Mouse (Mus musculus) forebrain, postnatal 0 days (tissue): ENCODE data around the gene Tcf7l1. TPM values are rescaled to one million over a fixed set of nuclear protein-coding genes. Genes with fewer than 3 reads are reported as not detected.

Experiments used
- ATAC-seq: fragments of 200-750 bp; cut with Nextera tagmentation; 2 replicates; pipeline ENCODE4 v1.8.0; 2017; ENCODE audit warnings: mild to moderate bottlenecking, moderate library complexity
- DNase-seq: peaks from one replicate; pipeline ENCODE4 v3.0.0-alpha.2; 2015
- H3K27ac ChIP-seq: fragments of 300-500 bp; sonication (generic); 2 replicates; pipeline ENCODE4 v1.5.1; 2014; ENCODE audit warnings: low read depth, mild to moderate bottlenecking, antibody characterized with exemption, low read length, moderate library complexity, mixed read lengths
- H3K27me3 ChIP-seq: fragments of 300-500 bp; sonication (generic); 2 replicates; pipeline ENCODE4 v1.6.1; 2014; ENCODE audit warnings: mild to moderate bottlenecking, low read length, mixed read lengths; ENCODE audit not compliant: insufficient read depth
- H3K36me3 ChIP-seq: fragments of 300-500 bp; sonication (generic); 2 replicates; pipeline ENCODE4 v1.6.1; 2014; ENCODE audit warnings: mild to moderate bottlenecking, moderate library complexity; ENCODE audit not compliant: insufficient read depth
- H3K4me1 ChIP-seq: fragments of 300-500 bp; sonication (generic); 2 replicates; pipeline ENCODE4 v1.6.1; 2014; ENCODE audit warnings: antibody characterized with exemption; ENCODE audit not compliant: insufficient read depth
- H3K4me2 ChIP-seq: fragments of 300-500 bp; sonication (generic); 2 replicates; pipeline ENCODE4 v1.6.1; 2014; ENCODE audit warnings: low read depth, mild to moderate bottlenecking, moderate library complexity
- H3K4me3 ChIP-seq: fragments of 300-500 bp; sonication (generic); 2 replicates; pipeline ENCODE4 v1.5.1; 2014; ENCODE audit warnings: low read depth, low read length, mixed read lengths
- H3K9ac ChIP-seq: fragments of 300-500 bp; sonication (generic); 2 replicates; pipeline ENCODE4 v1.6.1; 2014; ENCODE audit warnings: mild to moderate bottlenecking
- H3K9me3 ChIP-seq: fragments of 300-500 bp; sonication (generic); 2 replicates; pipeline ENCODE4 v1.6.1; 2016; ENCODE audit warnings: low read length
- CTCF ChIP-seq: sonication (generic); IDR thresholded peaks from 2 replicates; pipeline ENCODE4 v1.5.1; 2016; ENCODE audit warnings: antibody characterized with exemption, control low read depth, low read depth
- WGBS: fragments of 180-500 bp; shearing (Covaris S2); extraction: QIAGEN DNeasy Blood & Tissue Kit; methylation state at CpG from one replicate; pipeline ENCODE4 v1.1.7; 2014; 5-methylcytosine and 5-hydroxymethylcytosine counted together
- polyA plus RNA-seq: library from polyadenylated mRNA; unstranded; fragments of >200 nt; fragmentation: Nextera tagmentation; extraction: Ambion mirVana; gene quantifications from 2 replicates; pipeline ENCODE4 v1.2.1, GENCODE M21; 2015
- total RNA-seq: library from RNA; depleted of rRNA; stranded (reverse); fragments of >200 nt; gene quantifications from 2 replicates; pipeline ENCODE4 v1.2.3, GENCODE M21; 2014

The Tcf7l1 gene
- total and polyA plus RNA-seq, 2 experiments from 2014 or later: 1.1 to 4.5 TPM

- 32% methylated on average over 25 of the region's 25 CpGs for WGBS
- Histone ChIP-seq H3K27me3 (no peaks in the 10 kb centered on the region), H3K9ac (peak overlapping the region; percentile 87), H3K4me2 (peak overlapping the region; percentile 78), H3K36me3 (peaks cover 11% of the 10 kb centered on the region), H3K9me3 (no peaks in the 10 kb centered on the region), H3K4me1 (peaks cover 24% of the 10 kb centered on the region), H3K4me3 (peak overlapping the region; percentile 74), H3K27ac (peak overlapping the region; percentile 98)
- no peak; the same call in 1 of the 2 replicates for ATAC-seq
- no peak for TF ChIP-seq CTCF
- DNase-seq: no peak
These were observed 173.3 kb downstream of the Tcf7l1 start for GRCm38 (mm10) chr6:72615561-72616375.

DNA sequence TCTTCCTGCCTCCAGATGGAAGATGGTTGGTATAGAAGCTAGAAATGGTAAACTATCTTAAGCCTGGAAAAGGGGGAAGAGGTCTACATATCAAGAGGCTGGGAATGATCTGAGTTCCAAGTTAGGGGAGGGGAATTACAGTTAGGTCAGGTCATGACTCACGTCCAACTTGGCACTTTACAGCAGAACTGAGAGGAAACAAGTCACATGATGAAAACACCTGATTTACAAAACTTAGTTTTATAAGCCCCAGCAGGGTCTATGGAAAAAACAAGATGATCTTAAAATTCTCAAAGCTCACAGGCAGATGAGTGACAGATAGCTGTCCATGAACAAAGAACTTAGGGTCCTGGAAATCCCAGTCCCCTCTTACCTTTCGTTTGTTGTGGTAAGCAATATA lies 173.9 kb downstream of the Tcf7l1 start:
- H3K4me1 ChIP-seq: peaks cover 24% of the 10 kb centered on the region
- DNase-seq (no peak), ATAC-seq (no peak)
- no peak overlapping the region for H3K27ac ChIP-seq
- peaks cover 17% of the 10 kb centered on the region for H3K36me3 ChIP-seq
- WGBS: 82% methylated on average over 2 of the region's 2 CpGs
- no peak for TF ChIP-seq CTCF
- H3K4me2 ChIP-seq: peak overlapping the region; percentile 78
- H3K9me3 ChIP-seq: no peaks in the 10 kb centered on the region
- no peak overlapping the region for H3K4me3 ChIP-seq
- no peaks in the 10 kb centered on the region for H3K27me3 ChIP-seq
- no peak overlapping the region for H3K9ac ChIP-seq

DNA sequence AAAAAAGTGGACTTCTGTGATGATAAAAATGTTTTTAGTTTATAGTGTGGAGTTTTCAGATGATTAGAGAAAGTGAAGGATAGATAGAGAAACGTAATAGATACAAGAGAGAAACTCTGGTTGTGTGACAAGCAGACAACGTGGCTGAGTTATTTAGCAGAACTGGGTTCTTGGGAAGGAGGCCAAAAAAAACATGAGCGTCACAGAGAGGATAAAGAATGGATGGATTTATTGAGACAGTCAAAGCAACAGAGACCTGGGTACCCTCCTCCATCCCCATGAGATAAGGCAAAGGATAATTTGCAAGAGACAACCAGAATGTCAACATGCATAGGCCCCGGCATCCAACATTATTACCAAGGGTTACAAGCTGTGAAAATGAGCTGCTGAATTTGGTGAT lies 178.8 kb downstream of the Tcf7l1 start:
- Histone ChIP-seq H3K4me1 (peaks cover 8% of the 10 kb centered on the region), H3K27ac (no peak overlapping the region), H3K9me3 (no peaks in the 10 kb centered on the region), H3K4me2 (no peak overlapping the region), H3K36me3 (peaks cover 54% of the 10 kb centered on the region), H3K4me3 (no peak overlapping the region), H3K9ac (no peak overlapping the region), H3K27me3 (no peaks in the 10 kb centered on the region)
- TF ChIP-seq CTCF: no peak
- ATAC-seq (no peak), DNase-seq (no peak)
- 81% methylated on average over 4 of the region's 4 CpGs for WGBS

DNA sequence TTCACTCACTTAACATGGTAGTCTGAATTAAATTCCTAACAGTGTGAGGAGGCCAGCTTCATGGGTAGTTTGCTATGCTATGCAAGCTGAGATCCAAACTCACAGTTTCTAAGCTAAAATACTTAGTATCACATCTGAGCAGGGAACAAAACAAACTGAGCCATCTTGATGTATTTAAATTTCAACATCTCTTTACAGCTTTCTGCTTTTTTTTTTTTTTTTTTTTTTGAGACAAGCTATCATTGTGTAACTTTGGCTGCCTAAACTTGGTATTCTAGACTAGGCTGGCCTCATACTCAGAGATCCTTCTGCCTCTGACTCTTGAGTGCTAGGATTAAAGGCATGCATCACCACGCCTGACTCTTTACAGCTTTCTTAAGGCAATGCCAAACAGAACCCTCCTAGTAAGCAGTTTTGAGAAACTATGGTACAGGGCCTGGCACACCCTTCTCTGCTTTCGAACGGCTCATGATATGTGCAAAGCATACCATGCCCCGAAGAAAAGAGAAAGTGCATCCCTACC lies 180.3 kb downstream of the Tcf7l1 start:
- H3K27ac ChIP-seq: no peak overlapping the region
- WGBS: 91% methylated on average over 4 of the region's 4 CpGs
- ATAC-seq: no peak
- H3K9ac ChIP-seq: no peak overlapping the region
- TF ChIP-seq CTCF: no peak
- H3K4me1 ChIP-seq: no peaks in the 10 kb centered on the region
- peaks cover 54% of the 10 kb centered on the region for H3K36me3 ChIP-seq
- H3K9me3 ChIP-seq: no peaks in the 10 kb centered on the region
- H3K27me3 ChIP-seq: no peaks in the 10 kb centered on the region
- no peak for DNase-seq
- no peak overlapping the region for H3K4me2 ChIP-seq
- H3K4me3 ChIP-seq: no peak overlapping the region

DNA sequence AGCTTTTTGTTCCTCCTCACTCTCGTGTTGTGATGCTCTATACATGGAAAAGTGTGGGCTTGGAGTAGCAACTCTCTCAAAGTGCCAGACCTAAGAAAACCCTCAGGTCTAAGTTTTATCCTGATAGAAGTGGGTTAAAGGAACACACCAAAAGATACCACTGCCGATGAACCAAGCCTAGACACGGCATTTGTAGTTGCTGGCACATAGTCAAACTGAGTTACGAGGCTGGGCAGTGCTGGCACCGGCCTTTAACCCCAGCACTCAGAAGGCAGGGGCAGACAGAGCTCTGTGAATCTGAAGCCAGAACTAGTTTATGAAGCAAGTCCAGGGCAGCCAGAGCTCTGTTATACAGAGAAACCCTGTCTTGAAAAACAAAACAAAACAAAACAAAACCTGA lies 181.4 kb downstream of the Tcf7l1 start:
- 87% methylated on average over 5 of the region's 5 CpGs for WGBS
- no peak overlapping the region for H3K9ac ChIP-seq
- TF ChIP-seq CTCF: no peak
- H3K4me3 ChIP-seq: no peak overlapping the region
- H3K27ac ChIP-seq: no peak overlapping the region
- H3K36me3 ChIP-seq: peaks cover 54% of the 10 kb centered on the region
- H3K4me1 ChIP-seq: no peaks in the 10 kb centered on the region
- H3K4me2 ChIP-seq: no peak overlapping the region
- no peaks in the 10 kb centered on the region for H3K27me3 ChIP-seq
- no peak for ATAC-seq
- H3K9me3 ChIP-seq: no peaks in the 10 kb centered on the region
- no peak for DNase-seq

GRCm38 (mm10) chr6:72607060-72607459 lies 182.0 kb downstream of the Tcf7l1 start:
- H3K36me3 ChIP-seq: peaks cover 54% of the 10 kb centered on the region
- WGBS: 83% methylated on average over 4 of the region's 4 CpGs

DNA sequence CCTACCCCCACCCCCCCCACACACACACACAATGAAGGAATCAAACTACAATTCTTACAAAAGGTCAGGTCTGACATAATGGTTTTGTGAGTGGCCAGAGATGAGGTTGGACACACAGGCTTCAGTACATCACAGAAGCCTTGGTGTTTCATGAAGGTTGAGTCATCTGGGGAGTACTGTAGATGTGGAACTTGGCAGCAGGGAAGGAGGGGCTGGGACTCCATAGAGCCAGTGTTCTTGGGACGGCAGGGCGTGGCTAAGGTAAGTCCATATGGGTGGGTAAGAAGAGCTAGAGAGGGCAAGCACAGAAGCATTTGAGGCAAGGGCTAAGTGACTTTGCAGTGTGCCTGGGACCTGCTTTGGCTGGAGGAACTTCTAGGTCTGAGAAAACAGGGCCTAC lies 185.0 kb downstream of the Tcf7l1 start:
- H3K4me3 ChIP-seq: no peak overlapping the region
- WGBS: 89% methylated on average over 2 of the region's 2 CpGs
- H3K9ac ChIP-seq: no peak overlapping the region
- no peak for DNase-seq
- no peak overlapping the region for H3K27ac ChIP-seq
- no peaks in the 10 kb centered on the region for H3K4me1 ChIP-seq
- no peaks in the 10 kb centered on the region for H3K27me3 ChIP-seq
- H3K9me3 ChIP-seq: no peaks in the 10 kb centered on the region
- no peak overlapping the region for H3K4me2 ChIP-seq
- H3K36me3 ChIP-seq: peaks cover 28% of the 10 kb centered on the region
- no peak for ATAC-seq
- TF ChIP-seq CTCF: no peak

More at GRCm38 (mm10) chr6:72607060-72607459, 182.0 kb downstream of the Tcf7l1 start:
- no peaks in the 10 kb centered on the region for H3K27me3 ChIP-seq
- ATAC-seq (no peak), DNase-seq (no peak)
- H3K4me1 ChIP-seq: no peaks in the 10 kb centered on the region
- no peak overlapping the region for H3K4me2 ChIP-seq
- no peak overlapping the region for H3K9ac ChIP-seq
- TF ChIP-seq CTCF: no peak
- no peak overlapping the region for H3K4me3 ChIP-seq
- H3K9me3 ChIP-seq: no peaks in the 10 kb centered on the region
- no peak overlapping the region for H3K27ac ChIP-seq
